Mouse (Mus musculus) testis, adult 2 months (tissue): ENCODE results near the gene Reep6. TPM values are rescaled to one million over a fixed set of nuclear protein-coding genes. Genes with fewer than 3 reads are reported as not detected.

Experiments used
- H3K27ac ChIP-seq: fragments of 200-500 bp; 2 replicates; pipeline ENCODE4 v1.5.1; 2012; ENCODE audit warnings: low read depth, low read length; ENCODE audit not compliant: control insufficient read depth, insufficient read depth
- H3K27me3 ChIP-seq: fragments of 200-500 bp; 2 replicates; pipeline ENCODE4 v1.6.1; 2012; ENCODE audit warnings: mild to moderate bottlenecking, low read length, moderate library complexity; ENCODE audit not compliant: control insufficient read depth, insufficient read depth
- H3K36me3 ChIP-seq: fragments of 200-500 bp; 2 replicates; pipeline ENCODE4 v1.6.1; 2012; ENCODE audit warnings: mild to moderate bottlenecking, low read length; ENCODE audit not compliant: control insufficient read depth, insufficient read depth
- H3K4me1 ChIP-seq: fragments of 200-500 bp; 2 replicates; pipeline ENCODE4 v1.6.1; 2012; ENCODE audit warnings: low read length; ENCODE audit not compliant: control insufficient read depth, insufficient read depth
- H3K4me3 ChIP-seq: fragments of 200-500 bp; 2 replicates; pipeline ENCODE4 v1.5.1; 2012; ENCODE audit warnings: low read depth, mild to moderate bottlenecking, low read length, moderate library complexity, mixed read lengths; ENCODE audit not compliant: control insufficient read depth
- CTCF ChIP-seq: fragments of 200-500 bp; IDR thresholded peaks from 2 replicates; pipeline ENCODE4 v1.5.1; 2012; ENCODE audit warnings: low read depth, mild to moderate bottlenecking, inconsistent platforms, low read length, moderate library complexity; ENCODE audit not compliant: control insufficient read depth, insufficient read depth, insufficient replicate concordance
- POLR2A ChIP-seq: fragments of 200-500 bp; IDR thresholded peaks from 2 replicates; pipeline ENCODE4 v1.6.1; 2012; ENCODE audit warnings: low read depth, mild to moderate bottlenecking, inconsistent platforms, low read length, moderate library complexity; ENCODE audit not compliant: control insufficient read depth
- polyA plus RNA-seq: library from polyadenylated mRNA; depleted of rRNA; stranded (reverse); fragments of >200 nt; gene quantifications from 2 replicates; pipeline ENCODE4 v1.2.3, GENCODE M21; 2012

Gene Reep6
- polyA plus RNA-seq, 1 experiment, result 732 TPM

GRCm38 (mm10) chr10:80372706-80373105, 43.0 kb downstream of the Reep6 start:
- peak overlapping the region; percentile 52 for H3K4me3 ChIP-seq
- no peak overlapping the region for H3K27ac ChIP-seq
- no peaks in the 10 kb centered on the region for H3K36me3 ChIP-seq
- no peaks in the 10 kb centered on the region for H3K27me3 ChIP-seq
- TF ChIP-seq CTCF (no peak), POLR2A (no peak)
- H3K4me1 ChIP-seq, result peaks cover 17% of the 10 kb centered on the region

GRCm38 (mm10) chr10:80374063-80374462, 44.3 kb downstream of the Reep6 start:
- Histone ChIP-seq H3K4me3 (no peak overlapping the region), H3K27me3 (no peaks in the 10 kb centered on the region), H3K4me1 (peaks cover 23% of the 10 kb centered on the region), H3K27ac (no peak overlapping the region), H3K36me3 (no peaks in the 10 kb centered on the region)
- TF ChIP-seq CTCF (peak; percentile 59; the same call in 1 of the 2 replicates), POLR2A (no peak)

- TF ChIP-seq POLR2A (no peak), CTCF (peak; percentile 93)
- no peaks in the 10 kb centered on the region for H3K36me3 ChIP-seq
- no peak overlapping the region for H3K27ac ChIP-seq
- H3K4me3 ChIP-seq, result no peak overlapping the region
- no peaks in the 10 kb centered on the region for H3K27me3 ChIP-seq
- peaks cover 20% of the 10 kb centered on the region for H3K4me1 ChIP-seq
These were observed 46.4 kb downstream of the Reep6 start for GRCm38 (mm10) chr10:80376160-80376559.

GRCm38 (mm10) chr10:80377716-80378115, 48.0 kb downstream of the Reep6 start:
- H3K27me3 ChIP-seq, result no peaks in the 10 kb centered on the region
- H3K27ac ChIP-seq, result peak overlapping the region; percentile 24; the same call in 1 of the 2 replicates
- H3K4me3 ChIP-seq, result no peak overlapping the region
- TF ChIP-seq POLR2A (no peak), CTCF (peak; percentile 92)
- peaks cover 12% of the 10 kb centered on the region for H3K4me1 ChIP-seq
- no peaks in the 10 kb centered on the region for H3K36me3 ChIP-seq

- peak overlapping the region; percentile 1; the same call in 1 of the 2 replicates for H3K4me3 ChIP-seq
- no peak overlapping the region for H3K27ac ChIP-seq
- no peaks in the 10 kb centered on the region for H3K36me3 ChIP-seq
- TF ChIP-seq POLR2A, result no peak
- no peak for TF ChIP-seq CTCF
- H3K4me1 ChIP-seq, result peaks cover 11% of the 10 kb centered on the region
- no peaks in the 10 kb centered on the region for H3K27me3 ChIP-seq
These were observed 53.0 kb downstream of the Reep6 start for GRCm38 (mm10) chr10:80382641-80383365.

- Histone ChIP-seq H3K4me1 (peaks cover 13% of the 10 kb centered on the region), H3K4me3 (peak overlapping the region; percentile 14; the same call in 1 of the 2 replicates), H3K36me3 (no peaks in the 10 kb centered on the region), H3K27me3 (no peaks in the 10 kb centered on the region), H3K27ac (no peak overlapping the region; the same call in 1 of the 2 replicates)
- no peak for TF ChIP-seq POLR2A
- TF ChIP-seq CTCF, result no peak
These were observed 53.7 kb downstream of the Reep6 start for GRCm38 (mm10) chr10:80383431-80383830.

GRCm38 (mm10) chr10:80384115-80384639, 54.4 kb downstream of the Reep6 start:
- no peak for TF ChIP-seq POLR2A
- no peak for TF ChIP-seq CTCF
- peaks cover 17% of the 10 kb centered on the region for H3K4me1 ChIP-seq
- H3K27me3 ChIP-seq, result no peaks in the 10 kb centered on the region
- no peaks in the 10 kb centered on the region for H3K36me3 ChIP-seq
- H3K27ac ChIP-seq, result no peak overlapping the region; the same call in 1 of the 2 replicates
- peak overlapping the region; percentile 94 for H3K4me3 ChIP-seq
